Mouse (Mus musculus) heart, postnatal 0 days (tissue): ENCODE results near the gene Epp13.
A peak's percentile ranks its signal among the peaks of the same experiment; 100 is the strongest.

Experiments
- CTCF ChIP-seq: IDR thresholded peaks from 2 replicates; pipeline ENCODE4 v1.5.1; 2016; ENCODE audit warnings: antibody characterized with exemption, control low read depth, low read depth
- EP300 ChIP-seq: IDR thresholded peaks from 2 replicates; pipeline ENCODE4 v1.6.1; 2016; ENCODE audit warnings: antibody characterized with exemption, low read depth

DNA sequence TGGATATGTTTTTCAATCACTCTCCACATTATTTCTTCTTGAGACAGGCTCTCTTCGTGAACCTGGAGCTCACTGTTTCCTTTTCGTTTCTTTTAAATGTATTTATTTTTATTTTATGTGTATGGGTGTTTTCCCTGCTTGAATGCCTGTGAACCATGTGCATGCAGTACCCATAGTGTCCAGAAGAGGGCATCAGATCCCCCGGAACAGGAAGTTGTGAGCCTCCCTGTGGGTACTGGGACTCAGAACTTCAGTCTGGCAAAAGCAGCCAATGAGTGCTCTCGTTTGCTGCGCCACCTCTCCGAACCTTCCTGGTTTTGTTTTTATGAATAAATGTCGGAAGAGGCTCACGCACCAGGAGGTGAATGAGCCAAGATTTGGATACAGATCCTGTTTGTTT, 13.2 kb downstream of the Epp13 start:
- TF ChIP-seq CTCF, result peak; percentile 33
- TF ChIP-seq EP300, result no peak
